Comparison of ENCODE assay signal across 16 mouse cellular contexts in the genomic region with DNA sequence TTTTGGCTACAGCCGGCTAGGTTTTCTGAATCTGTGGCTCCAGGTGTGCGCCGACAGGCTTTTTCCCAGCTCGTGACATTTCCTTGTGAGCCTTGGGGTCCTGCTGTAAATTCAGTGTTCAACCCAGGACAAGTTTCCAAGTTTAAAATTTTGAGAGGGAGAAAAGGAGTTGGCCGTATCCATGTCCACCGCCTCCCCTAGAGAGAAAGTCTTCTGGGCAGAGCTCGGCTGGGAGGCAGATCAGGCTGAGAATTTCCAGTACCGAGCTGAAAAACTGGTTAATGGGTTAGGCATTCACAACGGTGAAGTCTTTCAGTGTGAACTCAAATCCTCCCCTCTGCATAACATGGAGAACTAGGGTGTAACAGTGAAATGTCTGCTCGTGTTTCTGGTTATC.
A peak's percentile ranks its signal among the peaks of the same experiment; 100 is the strongest.
DNase-seq lines count a peak whose midpoint lies in the region; ATAC-seq and TF ChIP-seq lines count a peak whose summit lies in the region.
"Had no signal": no experiment of that assay in that cellular context is flagged by ENCODE, and none has a peak within 500 bp of the region (broad histone marks: within the 10 kb centered on the region; RNA-seq: fewer than 3 reads in every experiment).

No protein-coding gene starts in this region.

- H3K79me2 ChIP-seq in heart, adult 2 months (replicated peaks; ENCODE audit: control insufficient read depth, insufficient read depth, low read length): peaks cover 8% of the 10 kb centered on the region

- peak; percentile 46 to 89 for DNase-seq in adrenal gland, adult (ENCODE audit: inconsistent age in 2 of 2, low spot score in 1 of 2)
- no peak for DNase-seq in adrenal gland, postnatal 25 days
- no peak for DNase-seq in heart, adult 2 months
- no peak for DNase-seq in thymus, adult 2 months
- DNase-seq in thymus, postnatal 10 days (ENCODE audit: low spot score in 2 of 2): no peak
- no peak for DNase-seq in c-Kit-positive CD71-positive TER-119-positive erythroid progenitor cells, embryonic 14.5 days (ENCODE audit: low spot score)
- DNase-seq in adipocyte (ENCODE audit: low spot score): no peak
- DNase-seq: adrenal gland, postnatal 36 days; heart, postnatal 4 days; lung, embryonic 14.5 days had no signal

- no peak overlapping the region for H3K4me3 ChIP-seq in heart, adult 2 months
- no peak overlapping the region for H3K4me3 ChIP-seq in heart, embryonic 12.5 days
- no peak overlapping the region for H3K4me3 ChIP-seq in thymus, adult 2 months (ENCODE audit: control insufficient read depth, insufficient read depth, low read length)
- H3K4me3 ChIP-seq: limb, embryonic 13.5 days; midbrain, embryonic 10.5 days; neural tube, embryonic 12.5 days; stomach, embryonic 15.5 days had no signal

- no peak overlapping the region for H3K4me2 ChIP-seq in heart, embryonic 12.5 days
- H3K4me2 ChIP-seq: limb, embryonic 13.5 days; lung, embryonic 14.5 days; neural tube, embryonic 12.5 days; stomach, embryonic 15.5 days had no signal

- no peaks in the 10 kb centered on the region for H3K27me3 ChIP-seq in heart, adult 2 months (ENCODE audit: control insufficient read depth, insufficient read depth, low read length)
- H3K27me3 ChIP-seq in heart, embryonic 12.5 days (replicated peaks): peaks cover 69% of the 10 kb centered on the region
- no peaks in the 10 kb centered on the region for H3K27me3 ChIP-seq in thymus, adult 2 months (ENCODE audit: control insufficient read depth, insufficient read depth, low read length)

- peak overlapping the region; percentile 16 for H3K9ac ChIP-seq in heart, adult 2 months (ENCODE audit: low read depth, low read length)
- no peak overlapping the region for H3K9ac ChIP-seq in heart, embryonic 12.5 days
- H3K9ac ChIP-seq: limb, embryonic 13.5 days; lung, embryonic 14.5 days; neural tube, embryonic 12.5 days; stomach, embryonic 15.5 days had no signal

- no peak for TF ChIP-seq CTCF in heart, adult 2 months (IDR thresholded peaks at IDR 0.05)
- TF ChIP-seq CTCF in thymus, adult 2 months (IDR thresholded peaks at IDR 0.05; ENCODE audit: borderline replicate concordance, control insufficient read depth, extremely low read depth, insufficient read depth, low read length, poor library complexity): no peak

- H3K36me3 ChIP-seq in heart, adult 2 months (ENCODE audit: control insufficient read depth, insufficient read depth, low read length): peaks cover 12% of the 10 kb centered on the region
- no peaks in the 10 kb centered on the region for H3K36me3 ChIP-seq in heart, embryonic 12.5 days
- H3K36me3 ChIP-seq in thymus, adult 2 months (ENCODE audit: control insufficient read depth, insufficient read depth, low read length): 0 out of 2 replicates have a peak, but pooled peaks cover 3% of the 10 kb centered on the region
- H3K36me3 ChIP-seq: midbrain, embryonic 10.5 days; neural tube, embryonic 12.5 days had no signal

- intact Hi-C loops in heart, adult 2 months (cut with DNase I): no loop called here

- TF ChIP-seq POLR2A in heart, adult 2 months (IDR thresholded peaks at IDR 0.05; ENCODE audit: insufficient read depth, low read depth, low read length): no peak
- TF ChIP-seq POLR2A in thymus, adult 2 months (IDR thresholded peaks at IDR 0.05; ENCODE audit: control insufficient read depth, extremely low read depth, insufficient read depth, low read length, poor library complexity): no peak

- no peak for ATAC-seq in heart, embryonic 12.5 days (ENCODE audit: insufficient number of reproducible peaks, low FRiP score)

- TF ChIP-seq EP300 in heart, adult 2 months (IDR thresholded peaks at IDR 0.05; ENCODE audit: insufficient read depth, low read depth, low read length): no peak

- peak overlapping the region; percentile 100 for H3K27ac ChIP-seq in heart, adult 2 months
- no peak overlapping the region for H3K27ac ChIP-seq in heart, embryonic 12.5 days (ENCODE audit: poor library complexity, severe bottlenecking)
- H3K27ac ChIP-seq in thymus, adult 2 months (ENCODE audit: control insufficient read depth, insufficient read depth, low read length): peak overlapping the region; percentile 50; the same call in 1 of the 2 replicates
- H3K27ac ChIP-seq: limb, embryonic 13.5 days; midbrain, embryonic 10.5 days; neural tube, embryonic 12.5 days; stomach, embryonic 15.5 days had no signal

- H3K4me1 ChIP-seq in heart, adult 2 months (ENCODE audit: control insufficient read depth, insufficient read depth, low read length): peaks cover 16% of the 10 kb centered on the region
- H3K4me1 ChIP-seq in heart, embryonic 12.5 days (replicated peaks): peaks cover 6% of the 10 kb centered on the region; the same call in 1 of the 2 replicates
- H3K4me1 ChIP-seq in thymus, adult 2 months (replicated peaks; ENCODE audit: control insufficient read depth, insufficient read depth, low read length): peaks cover 27% of the 10 kb centered on the region

- WGBS in heart, adult 2 months: 55% methylated on average over 10 of the region's 10 CpGs
- 77% methylated on average over 10 of the region's 10 CpGs for WGBS in heart, embryonic 12.5 days
- 88% methylated on average over 10 of the region's 10 CpGs for WGBS in thymus, adult 2 months

- no peaks in the 10 kb centered on the region for H3K9me3 ChIP-seq in heart, embryonic 12.5 days (replicated peaks)
- H3K9me3 ChIP-seq: G1E; limb, embryonic 13.5 days; midbrain, embryonic 10.5 days; neural tube, embryonic 12.5 days; stomach, embryonic 15.5 days had no signal

Comparison
In these comparisons a context has a peak if more than half of its experiments do, and no peak if none do; other contexts are left out.
1. DNase-seq: peak in adrenal gland, adult (2 of 2); none in adrenal gland, postnatal 25 days (single experiment), heart, adult 2 months (0 of 2), thymus, adult 2 months (single experiment), thymus, postnatal 10 days (0 of 2), c-Kit-positive CD71-positive TER-119-positive erythroid progenitor cells, embryonic 14.5 days (single experiment) and adipocyte (single experiment).